Mouse (Mus musculus) MEL (cell line): ENCODE results near the gene Chil4. TPM values are rescaled to one million over a fixed set of nuclear protein-coding genes. Genes with fewer than 3 reads are reported as not detected.
"Not testable (repeated sequence)": the region's sequence is repeated elsewhere in the genome, so short reads cannot be mapped to it uniquely, and the experiment has no call there.

Experiments used
- DNase-seq: peaks from one replicate; pipeline ENCODE4 v3.0.0; 2011; ENCODE audit warnings: low read depth, low spot score
- H3K27ac ChIP-seq: 2 replicates; pipeline ENCODE4 v1.5.1; 2012; ENCODE audit warnings: low read depth, mild to moderate bottlenecking, control low read depth, low read length, moderate library complexity; ENCODE audit not compliant: control insufficient read depth
- H3K27me3 ChIP-seq, 2 experiments: fragments of 150-350 bp in 1 of 2; sonication (generic) in 1 of 2; 2 replicates each; pipeline ENCODE4 v1.6.1; 2012; ENCODE audit warnings: low read length in 2 of 2, mild to moderate bottlenecking in 2 of 2, improper control_type of control experiment in 1 of 2, moderate library complexity in 1 of 2; ENCODE audit not compliant: insufficient read depth in 2 of 2, control insufficient read depth in 1 of 2
- H3K36me3 ChIP-seq, 2 experiments: 2 replicates each; pipeline ENCODE4 v1.6.1; 2012 to 2014; ENCODE audit warnings: low read length in 2 of 2, improper control_type of control experiment in 1 of 2, inconsistent platforms in 1 of 2, mild to moderate bottlenecking in 1 of 2; ENCODE audit not compliant: insufficient read depth in 2 of 2, control insufficient read depth in 1 of 2
- H3K4me1 ChIP-seq, 2 experiments: fragments of 150-350 bp in 1 of 2; sonication (generic) in 1 of 2; 2 replicates each; pipeline ENCODE4 v1.6.1; 2012; ENCODE audit warnings: low read length in 2 of 2, improper control_type of control experiment in 1 of 2, mild to moderate bottlenecking in 1 of 2; ENCODE audit not compliant: insufficient read depth in 2 of 2, control insufficient read depth in 1 of 2
- H3K4me3 ChIP-seq, 2 experiments: fragments of 150-350 bp in 1 of 2; sonication (generic) in 1 of 2; 2 replicates each; pipeline ENCODE4 v1.5.1; 2012; ENCODE audit warnings: low read depth in 2 of 2, low read length in 2 of 2, mild to moderate bottlenecking in 2 of 2, moderate library complexity in 2 of 2, control low read depth in 1 of 2, improper control_type of control experiment in 1 of 2; ENCODE audit not compliant: control insufficient read depth in 1 of 2, insufficient read depth in 1 of 2
- H3K79me2 ChIP-seq: 2 replicates; pipeline ENCODE4 v1.6.1; 2012; ENCODE audit warnings: mild to moderate bottlenecking, low read length, moderate library complexity; ENCODE audit not compliant: control insufficient read depth, poor library complexity, insufficient read depth
- H3K9ac ChIP-seq: 2 replicates; pipeline ENCODE4 v1.6.1; 2012; ENCODE audit warnings: low read depth, mild to moderate bottlenecking, control low read depth, low read length, moderate library complexity; ENCODE audit not compliant: control insufficient read depth, poor library complexity, severe bottlenecking
- H3K9me3 ChIP-seq: fragments of 150-350 bp; sonication (generic); replicated peaks from 2 replicates; pipeline ENCODE4 v1.6.1; 2012; ENCODE audit warnings: mild to moderate bottlenecking, low read length, improper control_type of control experiment, moderate library complexity; ENCODE audit not compliant: insufficient read depth
- BHLHE40 ChIP-seq: IDR thresholded peaks from 2 replicates; pipeline ENCODE4 v1.6.1; 2012; ENCODE audit warnings: low read depth, mild to moderate bottlenecking, inconsistent platforms, low read length, improper control_type of control experiment, borderline replicate concordance
- CHD1 ChIP-seq: IDR thresholded peaks from 2 replicates; pipeline ENCODE4 v1.6.1; 2012; ENCODE audit warnings: low read depth, mild to moderate bottlenecking, inconsistent platforms, low read length, improper control_type of control experiment
- CHD2 ChIP-seq: IDR thresholded peaks from 2 replicates; pipeline ENCODE4 v1.6.1; 2011; ENCODE audit warnings: low read length, improper control_type of control experiment
- CTCF ChIP-seq, 3 experiments: IDR thresholded peaks in 2 of 3; conservative IDR thresholded peaks in 1 of 3; 2 replicates each; pipeline ENCODE4 v1.5.1; 2011 to 2012; ENCODE audit warnings: low read length in 3 of 3, low read depth in 2 of 3, mild to moderate bottlenecking in 2 of 3, improper control_type of control experiment in 1 of 3, inconsistent platforms in 1 of 3, mixed read lengths in 1 of 3, moderate library complexity in 1 of 3; ENCODE audit not compliant: control insufficient read depth in 1 of 3, insufficient read depth in 1 of 3, poor library complexity in 1 of 3, severe bottlenecking in 1 of 3
- EP300 ChIP-seq, 2 experiments: IDR thresholded peaks; 2 replicates each; pipeline ENCODE4 v1.6.1; 2011; ENCODE audit warnings: improper control_type of control experiment in 2 of 2, low read length in 2 of 2, low read depth in 1 of 2, mild to moderate bottlenecking in 1 of 2
- ETS1 ChIP-seq: IDR thresholded peaks from 2 replicates; pipeline ENCODE4 v1.6.1; 2012; ENCODE audit warnings: low read depth, mild to moderate bottlenecking, inconsistent platforms, low read length, improper control_type of control experiment, moderate library complexity
- GABPA ChIP-seq: IDR thresholded peaks from 2 replicates; pipeline ENCODE4 v1.6.1; 2012; ENCODE audit warnings: low read depth, mild to moderate bottlenecking, inconsistent platforms, low read length, improper control_type of control experiment, moderate library complexity
- GATA1 ChIP-seq: IDR thresholded peaks from 2 replicates; pipeline ENCODE4 v1.6.1; 2011; ENCODE audit warnings: low read depth, low read length, improper control_type of control experiment
- HCFC1 ChIP-seq: IDR thresholded peaks from 2 replicates; pipeline ENCODE4 v1.6.1; 2012; ENCODE audit warnings: low read depth, mild to moderate bottlenecking, inconsistent platforms, low read length, improper control_type of control experiment, moderate library complexity
- MAFK ChIP-seq: IDR thresholded peaks from 2 replicates; pipeline ENCODE4 v1.6.1; 2011; ENCODE audit warnings: low read depth, mild to moderate bottlenecking, low read length, improper control_type of control experiment, borderline replicate concordance
- MAX ChIP-seq: IDR thresholded peaks from 2 replicates; pipeline ENCODE4 v1.6.1; 2011; ENCODE audit warnings: low read length, improper control_type of control experiment
- MAZ ChIP-seq: IDR thresholded peaks from 2 replicates; pipeline ENCODE4 v1.6.1; 2012; ENCODE audit warnings: low read depth, mild to moderate bottlenecking, inconsistent platforms, low read length, improper control_type of control experiment
- MXI1 ChIP-seq: IDR thresholded peaks from 2 replicates; pipeline ENCODE4 v1.6.1; 2011; ENCODE audit warnings: mild to moderate bottlenecking, low read depth, low read length, improper control_type of control experiment
- POLR2A ChIP-seq, 2 experiments: IDR thresholded peaks; 2 replicates each; pipeline ENCODE4 v1.6.1; 2011 to 2012; ENCODE audit warnings: low read length in 2 of 2, mild to moderate bottlenecking in 2 of 2, control low read depth in 1 of 2, improper control_type of control experiment in 1 of 2, low read depth in 1 of 2, moderate library complexity in 1 of 2; ENCODE audit not compliant: control insufficient read depth in 1 of 2, insufficient read depth in 1 of 2, poor library complexity in 1 of 2
- POLR2AphosphoS2 ChIP-seq: IDR thresholded peaks from 2 replicates; pipeline ENCODE4 v1.6.1; 2011; ENCODE audit warnings: low read length, improper control_type of control experiment
- POLR2AphosphoS5 ChIP-seq: IDR thresholded peaks from 2 replicates; pipeline ENCODE4 v1.6.1; 2012; ENCODE audit warnings: low read depth, borderline replicate concordance, mild to moderate bottlenecking, inconsistent platforms, low read length, moderate library complexity, mixed read lengths
- RAD21 ChIP-seq: IDR thresholded peaks from 2 replicates; pipeline ENCODE4 v1.6.1; 2011; ENCODE audit warnings: mild to moderate bottlenecking, low read depth, low read length, improper control_type of control experiment
- SIN3A ChIP-seq: IDR thresholded peaks from 2 replicates; pipeline ENCODE4 v1.6.1; 2012; ENCODE audit warnings: low read length, improper control_type of control experiment, inconsistent platforms
- ZC3H11A ChIP-seq: IDR thresholded peaks from 2 replicates; pipeline ENCODE4 v1.6.1; 2012; ENCODE audit warnings: low read depth, mild to moderate bottlenecking, inconsistent platforms, low read length, improper control_type of control experiment
- ZKSCAN1 ChIP-seq: IDR thresholded peaks from 2 replicates; pipeline ENCODE4 v1.6.1; 2012; ENCODE audit warnings: low read depth, mild to moderate bottlenecking, inconsistent platforms, low read length, improper control_type of control experiment, moderate library complexity
- polyA plus RNA-seq, 2 experiments: library from polyadenylated mRNA; stranded (reverse) in 1 of 2; unstranded in 1 of 2; fragments of >175 nt in 1 of 2; fragments of >200 nt in 1 of 2; gene quantifications; 2 replicates each; pipeline versions ENCODE4 v1.2.1 to v1.2.4; 2012; ENCODE audit warnings: low replicate concordance in 2 of 2, low read depth in 1 of 2; ENCODE audit not compliant: insufficient read length in 2 of 2, insufficient read depth in 1 of 2, missing spikeins in 1 of 2
- total RNA-seq: library from RNA; depleted of rRNA; stranded (reverse); fragments of 300-350 nt; gene quantifications from 2 replicates; pipeline ENCODE4 v1.2.3, GENCODE M21; 2012

The Chil4 gene
- total and polyA plus RNA-seq, 3 experiments, result not detected

DNA sequence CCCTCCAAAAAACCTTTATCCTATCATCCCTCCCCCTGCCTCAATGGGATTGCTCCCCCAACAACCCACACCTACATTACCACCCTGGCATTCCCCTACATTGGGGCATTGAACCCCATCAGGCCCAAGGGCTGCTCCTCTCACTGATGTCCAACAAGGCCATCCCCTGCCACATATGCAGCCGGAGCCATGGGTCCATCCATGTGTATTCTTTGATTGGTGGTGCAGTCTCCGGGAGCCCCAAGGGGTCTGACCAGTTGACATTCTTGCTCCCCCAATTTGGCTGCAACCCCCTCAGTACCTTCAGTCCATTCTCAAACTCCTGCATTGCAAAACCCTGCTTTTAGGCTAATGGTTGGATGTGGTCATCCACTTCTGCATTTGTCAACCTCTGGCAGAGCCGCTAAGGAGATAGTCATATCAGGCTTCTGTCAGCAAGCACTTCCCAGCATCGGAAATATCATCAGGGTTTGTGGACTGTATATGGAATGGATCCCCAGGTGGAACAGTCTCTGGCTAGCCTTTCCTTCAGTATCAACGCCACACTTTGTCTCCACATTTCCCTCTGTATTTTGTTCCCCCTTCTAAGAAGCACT, 20.0 kb upstream of the Chil4 start:
- no peaks in the 10 kb centered on the region for H3K79me2 ChIP-seq
- TF ChIP-seq BHLHE40, result no peak
- no peak for TF ChIP-seq ZC3H11A
- TF ChIP-seq EP300 (IDR thresholded peaks at IDR 0.05; ENCODE audit: low read depth in 1 of 2, low read length in 2 of 2), result no peak
- no peak for TF ChIP-seq POLR2A (IDR thresholded peaks at IDR 0.05; ENCODE audit: control insufficient read depth in 1 of 2, insufficient read depth in 1 of 2, low read depth in 1 of 2, low read length in 2 of 2, poor library complexity in 1 of 2)
- TF ChIP-seq MAZ, result no peak
- TF ChIP-seq POLR2AphosphoS5, result no peak
- no peak for TF ChIP-seq POLR2AphosphoS2
- no peak for TF ChIP-seq MAFK
- TF ChIP-seq RAD21, result no peak
- no peak for TF ChIP-seq ETS1
- no peak for TF ChIP-seq MAX
- TF ChIP-seq MXI1, result no peak
- no peak for TF ChIP-seq GATA1
- TF ChIP-seq CHD2, result no peak
- no peak for TF ChIP-seq CHD1
- no peak for TF ChIP-seq GABPA
- no peak for TF ChIP-seq SIN3A
- no peak for TF ChIP-seq CTCF (IDR thresholded peaks at IDR 0.05 in 2 of 3, conservative IDR thresholded peaks at IDR 0.05 in 1 of 3; ENCODE audit: control insufficient read depth in 1 of 3, insufficient read depth in 1 of 3, low read depth in 2 of 3, low read length in 3 of 3, poor library complexity in 1 of 3, severe bottlenecking in 1 of 3)
- no peak for TF ChIP-seq HCFC1
- TF ChIP-seq ZKSCAN1, result no peak
- H3K4me3 ChIP-seq, result no peak overlapping the region
- H3K27ac ChIP-seq, result no peak overlapping the region
- no peaks in the 10 kb centered on the region for H3K36me3 ChIP-seq
- H3K27me3 ChIP-seq, result no peaks in the 10 kb centered on the region
- H3K9ac ChIP-seq, result no peak overlapping the region
- no peaks in the 10 kb centered on the region for H3K4me1 ChIP-seq
- no peak for DNase-seq
- H3K9me3 ChIP-seq, result no peaks in the 10 kb centered on the region

GRCm38 (mm10) chr3:106223391-106223790, 4.1 kb upstream of the Chil4 start:
- not testable (repeated sequence) for H3K4me3 ChIP-seq

More at GRCm38 (mm10) chr3:106223391-106223790, 4.1 kb upstream of the Chil4 start:
- not testable (repeated sequence) for H3K9me3 ChIP-seq, H3K79me2 ChIP-seq, H3K36me3 ChIP-seq, H3K9ac ChIP-seq, H3K27ac ChIP-seq, H3K4me1 ChIP-seq, H3K27me3 ChIP-seq, DNase-seq
